Mouse (Mus musculus) urinary bladder, adult 18-20 months (tissue): ENCODE data around the gene Fam20c.

Source experiments
- DNase-seq, 2 experiments: peaks; one replicate each; pipeline ENCODE4 v3.0.0; 2022; ENCODE audit warnings: low spot score in 2 of 2, mixed read lengths in 2 of 2

Gene Fam20c

GRCm38 (mm10) chr5:138756311-138757085, 2.2 kb downstream of the Fam20c start:
- peak in 1 of 2 experiments; percentile 52 for DNase-seq

DNA sequence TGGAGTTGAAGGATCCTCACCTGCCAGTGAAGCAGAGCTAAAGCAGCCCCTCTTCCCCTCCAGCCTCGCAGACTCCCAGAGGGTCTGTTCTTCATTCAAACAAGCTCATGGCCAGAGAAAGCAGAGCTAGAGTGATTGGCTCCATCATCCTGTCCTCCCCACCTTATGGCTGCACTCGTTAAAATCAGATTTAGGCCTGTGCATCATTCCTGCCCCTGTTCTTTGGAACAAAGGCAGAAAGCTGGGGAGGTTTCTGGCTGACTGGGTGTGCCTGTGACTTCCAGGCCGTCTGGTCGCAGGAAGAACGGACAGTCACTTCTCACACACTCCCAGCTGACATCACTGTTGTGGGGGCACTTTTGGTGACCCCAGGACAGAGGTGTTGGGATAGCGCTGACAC, 2.8 kb downstream of the Fam20c start:
- no peak for DNase-seq

DNA sequence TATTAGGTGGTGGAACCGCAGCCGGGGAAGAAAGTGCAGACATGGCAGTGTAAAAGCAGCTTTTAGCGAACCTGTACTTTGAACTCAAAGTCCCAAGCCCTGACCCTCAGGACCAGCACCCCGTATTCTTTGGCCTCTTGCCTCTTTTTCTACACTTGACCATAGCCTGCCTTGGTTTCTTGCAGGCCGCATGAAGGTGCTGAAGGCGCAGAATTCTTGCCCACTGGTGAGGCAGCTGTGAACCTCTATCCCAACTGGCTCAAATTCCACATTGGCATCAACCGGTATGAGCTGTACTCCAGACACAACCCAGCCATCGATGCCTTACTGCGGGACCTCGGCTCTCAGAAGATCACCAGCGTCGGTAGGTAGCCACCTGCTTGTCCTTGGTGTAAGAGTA, 3.3 kb downstream of the Fam20c start:
- no peak for DNase-seq

DNA sequence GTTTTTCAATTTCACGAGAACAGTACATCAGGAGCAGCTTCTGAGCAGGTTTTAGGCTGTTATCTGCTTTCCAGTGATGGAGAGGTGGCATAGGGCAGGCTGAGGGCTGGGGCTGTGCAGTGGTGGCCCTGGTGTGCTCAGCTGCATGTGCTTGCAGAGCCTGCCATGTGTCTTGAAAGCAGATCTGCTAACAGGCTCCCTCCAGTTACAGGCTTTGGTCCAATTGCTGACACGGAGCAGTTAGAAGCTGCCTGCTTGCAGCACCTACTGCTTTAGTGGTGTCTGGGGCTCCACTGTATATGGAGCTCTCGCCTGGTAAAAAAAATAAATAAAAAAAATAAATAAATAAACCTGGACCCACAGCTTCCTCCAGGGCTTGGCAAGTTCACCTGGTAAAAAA, 4.2 kb downstream of the Fam20c start:
- DNase-seq, result no peak

GRCm38 (mm10) chr5:138761836-138762334, 7.6 kb downstream of the Fam20c start:
- DNase-seq, result no peak

DNA sequence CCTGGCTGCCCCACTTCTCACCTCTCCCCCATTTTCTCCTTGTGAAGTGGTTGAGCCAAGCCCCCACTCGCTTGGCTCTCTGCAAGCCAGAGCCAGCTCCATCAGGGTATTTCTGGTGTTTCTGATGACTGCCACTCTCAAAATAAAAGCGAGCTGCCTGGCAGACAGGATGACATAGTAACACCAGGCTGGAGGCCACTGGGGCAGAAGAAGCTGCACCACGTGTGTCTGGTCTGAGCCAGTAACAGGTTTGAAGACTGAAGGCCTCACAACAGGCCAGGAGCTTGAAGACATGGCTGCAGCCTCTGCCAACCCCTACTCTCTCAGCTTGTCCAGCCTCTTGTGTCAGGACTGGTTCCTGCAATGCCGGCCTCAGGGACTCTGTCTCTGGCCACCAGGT, 8.0 kb downstream of the Fam20c start:
- DNase-seq, result no peak

DNA sequence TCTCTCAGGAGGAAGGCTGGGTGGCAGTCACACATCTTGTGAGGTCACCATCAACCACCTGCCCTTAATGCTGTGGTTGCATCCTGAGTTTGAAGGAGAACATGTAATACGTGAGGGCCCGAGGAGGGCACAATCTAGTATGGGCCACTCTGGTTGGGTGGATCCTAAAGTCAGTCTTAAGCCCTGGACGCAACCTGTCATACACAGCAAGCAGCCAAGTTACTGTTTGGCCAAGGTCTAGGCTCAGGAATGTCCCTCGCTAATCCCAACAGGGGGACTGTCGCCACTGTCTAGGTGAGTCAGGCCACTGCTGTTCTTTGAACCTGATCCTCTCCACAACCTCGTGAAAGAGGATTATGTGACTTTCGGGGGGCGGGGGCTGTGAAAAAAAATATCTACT, 10.3 kb downstream of the Fam20c start:
- DNase-seq, result no peak

DNA sequence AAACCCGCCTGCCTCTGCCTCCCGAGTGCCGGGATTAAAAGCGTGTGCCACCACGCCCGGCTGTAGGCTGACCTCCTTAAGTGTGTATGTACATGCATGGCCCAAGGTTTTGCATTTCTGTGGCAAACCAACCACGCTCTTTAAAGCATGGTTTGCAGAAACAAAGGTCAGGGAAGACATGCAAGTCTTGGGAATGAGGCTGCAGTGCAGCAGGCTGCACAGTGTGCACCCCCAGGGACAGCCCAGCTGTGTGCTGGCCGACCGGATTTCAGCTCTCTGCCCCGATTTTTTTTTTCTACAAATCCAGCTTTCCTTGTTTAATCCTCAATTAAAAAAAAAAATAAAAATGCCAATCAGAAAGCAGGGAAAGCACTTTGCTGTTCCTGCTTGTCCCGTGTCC, 13.3 kb downstream of the Fam20c start:
- no peak for DNase-seq

DNA sequence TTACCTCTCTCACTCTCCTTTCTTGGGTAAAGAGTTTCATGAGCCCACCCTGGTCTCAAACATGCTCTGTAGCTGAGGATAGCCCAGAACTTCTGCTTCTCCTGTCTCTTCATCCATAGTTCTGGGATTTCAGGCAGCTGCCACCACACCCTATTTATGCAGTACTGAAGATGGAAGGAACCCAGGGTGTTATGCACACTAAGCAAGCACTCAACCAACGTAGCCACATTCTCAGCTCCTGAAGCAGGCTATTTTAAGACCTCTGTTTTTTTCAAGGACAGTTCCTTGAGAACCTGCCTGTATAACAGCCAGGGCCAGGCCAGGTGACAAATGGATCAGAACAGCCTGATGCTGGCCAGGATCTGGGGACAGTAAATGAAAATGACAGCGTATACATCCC, 14.4 kb downstream of the Fam20c start:
- no peak for DNase-seq

- DNase-seq, result no peak
Observed at GRCm38 (mm10) chr5:138769126-138769525, 14.8 kb downstream of the Fam20c start.

- DNase-seq, result no peak
Observed at GRCm38 (mm10) chr5:138775096-138775495, 20.8 kb downstream of the Fam20c start.

DNA sequence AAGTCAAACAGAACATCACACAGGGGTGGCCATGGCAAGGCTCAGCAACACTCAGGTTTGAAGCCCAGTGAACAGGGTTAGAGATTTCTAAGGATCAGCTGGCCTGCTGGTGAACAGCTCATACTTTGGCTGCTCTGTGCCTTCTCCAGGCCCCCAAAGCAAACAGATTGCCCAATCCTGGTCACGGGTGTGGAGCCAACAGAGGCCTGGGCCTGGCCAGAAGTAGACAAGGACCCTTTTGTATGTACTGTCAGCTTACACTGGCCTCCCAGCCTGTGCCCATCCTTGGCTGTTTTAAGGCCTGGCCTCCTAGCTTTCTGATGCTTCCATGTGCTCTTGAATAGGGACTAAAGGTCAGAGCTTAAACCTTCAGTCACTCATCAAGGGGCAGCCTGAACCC, 22.0 kb downstream of the Fam20c start:
- DNase-seq, result peak in 1 of 2 experiments; percentile 19

DNA sequence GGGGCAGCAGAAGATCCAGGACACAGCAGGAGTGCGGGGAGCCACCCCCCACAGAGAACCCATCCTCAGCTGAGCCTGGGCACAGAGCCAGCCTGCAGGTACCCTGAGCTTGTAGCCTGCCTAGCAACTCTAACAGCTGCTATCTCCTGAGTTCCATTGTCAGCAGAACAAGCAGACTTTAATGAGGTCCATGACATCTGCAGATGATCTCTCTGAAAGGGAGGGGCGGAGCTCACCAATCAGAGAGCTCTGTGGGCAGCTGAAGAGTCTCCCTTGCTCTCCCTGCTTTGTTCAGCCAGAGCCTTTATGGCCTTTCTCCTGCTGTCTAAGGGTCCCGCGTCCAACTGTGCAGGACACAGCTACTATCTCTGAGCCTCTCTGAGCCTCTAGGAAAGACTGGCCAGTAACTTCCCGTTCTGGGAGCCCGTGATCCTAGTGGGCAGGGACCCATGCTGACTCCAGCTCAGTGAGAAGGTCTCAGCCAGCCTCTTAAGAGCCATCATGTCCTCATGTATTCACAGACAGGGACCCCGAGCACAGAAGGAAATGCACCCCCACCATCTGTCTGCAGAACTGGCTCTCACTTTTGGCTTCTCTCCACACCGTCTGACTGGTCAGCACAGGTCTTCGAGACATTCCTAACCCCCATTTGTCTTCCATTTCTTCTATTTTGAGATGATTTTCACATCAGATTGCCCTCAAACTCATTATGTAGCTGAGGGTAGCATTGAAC, 24.6 kb downstream of the Fam20c start:
- DNase-seq, result no peak

- no peak for DNase-seq
Observed at GRCm38 (mm10) chr5:138779655-138780054, 25.3 kb downstream of the Fam20c start.

- DNase-seq, result no peak
Observed at GRCm38 (mm10) chr5:138782697-138783096, 28.4 kb downstream of the Fam20c start.

DNA sequence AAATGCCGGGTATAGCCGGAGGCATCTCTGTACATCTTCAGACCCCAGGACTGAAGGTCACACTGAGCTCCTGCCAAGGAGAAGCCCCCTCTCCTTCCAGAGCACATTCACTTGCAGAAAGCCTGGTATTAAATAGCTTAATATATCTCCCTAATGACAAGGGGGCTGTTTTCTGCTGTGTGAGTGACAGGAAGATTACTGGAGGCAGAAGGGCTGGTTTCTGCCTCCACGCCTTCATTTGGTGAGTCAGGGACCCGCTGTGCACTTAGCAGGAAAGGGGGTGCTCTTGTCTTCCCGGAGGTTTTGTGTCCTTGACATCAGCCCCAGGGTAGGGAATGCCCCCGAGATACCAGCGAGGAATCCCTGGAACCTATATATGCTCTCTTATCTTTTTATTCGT, 28.9 kb downstream of the Fam20c start:
- DNase-seq, result no peak

DNA sequence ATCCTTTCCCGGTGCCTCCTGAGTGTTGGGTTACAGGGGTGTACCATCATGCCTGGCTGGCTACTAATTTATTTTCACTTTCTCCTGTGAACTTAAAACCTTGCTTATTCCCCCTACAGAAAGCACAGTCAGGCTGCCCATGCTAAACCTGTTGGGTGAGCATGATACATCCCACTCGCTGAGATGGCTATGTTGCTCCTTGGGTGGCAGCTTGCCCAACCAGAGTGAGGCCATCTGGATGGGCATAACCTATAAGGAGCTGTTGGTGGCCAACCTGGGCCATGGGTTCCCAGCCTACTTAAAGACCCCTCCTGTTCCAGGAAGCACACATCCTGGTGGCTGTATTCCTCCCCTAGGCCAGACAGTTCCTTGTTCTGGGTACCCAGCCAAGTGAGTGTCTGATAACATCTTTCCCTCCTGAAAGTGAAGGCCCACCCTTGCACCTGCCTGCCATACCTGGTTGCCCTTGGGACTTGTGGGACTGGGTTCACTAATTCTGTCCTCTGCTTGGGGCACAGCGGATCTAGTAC, 31.7 kb downstream of the Fam20c start:
- no peak for DNase-seq

DNA sequence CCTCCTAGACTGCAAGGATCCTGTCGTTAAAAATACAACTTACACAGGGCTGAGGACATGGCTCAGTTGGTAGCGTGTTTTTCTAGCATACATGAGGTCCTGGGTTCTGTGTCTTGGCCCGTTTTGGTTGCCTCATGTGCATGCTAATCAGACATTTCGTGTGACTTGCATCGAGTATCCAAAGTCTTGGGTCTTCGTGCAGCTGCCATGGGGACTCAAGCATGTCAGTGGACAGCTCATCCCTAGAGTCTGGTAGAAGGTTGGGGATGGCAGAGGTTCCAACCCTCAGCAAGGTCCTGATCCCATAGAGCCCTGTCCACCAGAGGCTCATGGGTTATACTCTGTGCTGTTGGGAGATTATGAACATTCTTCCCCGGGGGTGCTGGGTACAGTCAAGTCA, 33.3 kb downstream of the Fam20c start:
- no peak for DNase-seq

DNA sequence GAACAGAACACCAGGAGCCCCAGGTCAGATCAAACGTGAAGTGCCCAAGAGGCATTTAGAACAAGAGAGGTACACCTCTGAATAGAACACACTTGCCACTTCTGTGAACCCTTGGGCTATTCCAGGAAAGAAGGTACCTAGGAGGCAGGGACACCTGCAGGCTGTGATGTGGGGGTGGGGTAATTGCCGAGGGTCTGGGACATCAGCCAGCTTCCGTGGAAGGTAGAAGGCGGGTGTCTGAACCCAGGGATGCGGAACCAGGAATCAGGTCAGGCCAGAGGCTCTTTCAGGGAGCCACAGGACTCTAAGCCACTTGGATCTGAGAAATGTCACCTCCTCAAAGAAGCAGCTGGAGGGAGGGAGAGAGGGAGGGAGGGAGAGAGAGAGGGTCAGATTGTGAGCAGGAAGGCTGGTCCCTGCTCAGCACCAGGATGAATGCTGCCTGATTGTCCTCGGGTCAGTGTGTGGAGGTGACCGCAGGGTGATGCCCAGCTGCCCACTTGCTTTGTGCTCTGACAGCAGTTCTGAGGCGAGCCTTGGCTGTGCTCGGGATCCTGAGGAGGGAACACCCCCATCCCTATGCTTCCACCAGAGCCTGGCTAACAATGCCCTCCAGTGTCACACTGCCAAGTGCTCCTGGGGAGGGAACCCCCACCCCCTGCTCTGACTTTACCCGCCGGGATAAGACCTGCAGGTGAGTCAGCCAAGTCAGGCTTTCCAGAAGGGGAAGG, 34.3 kb downstream of the Fam20c start:
- DNase-seq, result no peak

GRCm38 (mm10) chr5:138790954-138791480, 36.7 kb downstream of the Fam20c start:
- no peak for DNase-seq

GRCm38 (mm10) chr5:138801588-138802116, 47.3 kb downstream of the Fam20c start:
- no peak for DNase-seq

GRCm38 (mm10) chr5:138804286-138804685, 50.0 kb downstream of the Fam20c start:
- no peak for DNase-seq
